Mouse (Mus musculus) ovary, adult 18-20 months (tissue): Measurements from ENCODE around the gene Fam53b.

Experiments used
- DNase-seq: peaks from one replicate; pipeline ENCODE4 v3.0.0; 2022; ENCODE audit warnings: low spot score, mixed read lengths

The Fam53b gene

DNA sequence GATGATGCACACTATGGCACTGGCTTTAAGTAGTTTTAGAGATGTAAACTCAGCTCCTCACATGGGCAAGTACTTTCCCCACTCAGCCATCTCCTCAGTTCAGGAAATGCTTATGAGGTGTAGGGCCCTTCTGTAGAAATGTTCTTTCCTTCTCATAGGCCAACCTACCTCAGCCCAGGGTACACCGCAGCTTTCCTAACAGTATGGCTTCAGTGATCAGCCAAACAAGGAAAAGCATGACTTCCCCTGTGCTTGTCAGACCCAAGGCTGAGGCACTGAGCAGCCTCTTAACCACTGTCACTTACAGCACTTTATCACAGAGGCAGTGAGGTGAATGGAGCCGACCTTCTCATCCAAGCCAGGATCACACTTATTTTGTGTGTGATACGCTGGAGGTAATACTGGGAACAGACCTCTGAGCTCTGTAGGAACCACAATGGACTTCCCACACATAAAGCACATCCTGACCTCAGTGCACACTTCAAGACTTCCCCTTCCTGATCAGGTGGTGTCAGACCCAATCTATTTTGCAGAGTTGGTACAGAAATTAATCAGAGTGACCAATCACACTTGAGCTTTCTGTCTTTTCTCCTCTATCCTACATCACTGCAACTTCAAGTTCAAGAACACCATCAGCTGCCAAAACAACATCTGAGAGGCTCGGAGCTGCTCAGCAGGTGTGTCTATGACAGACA lies 26.0 kb downstream of the Fam53b start:
- DNase-seq: no peak

DNA sequence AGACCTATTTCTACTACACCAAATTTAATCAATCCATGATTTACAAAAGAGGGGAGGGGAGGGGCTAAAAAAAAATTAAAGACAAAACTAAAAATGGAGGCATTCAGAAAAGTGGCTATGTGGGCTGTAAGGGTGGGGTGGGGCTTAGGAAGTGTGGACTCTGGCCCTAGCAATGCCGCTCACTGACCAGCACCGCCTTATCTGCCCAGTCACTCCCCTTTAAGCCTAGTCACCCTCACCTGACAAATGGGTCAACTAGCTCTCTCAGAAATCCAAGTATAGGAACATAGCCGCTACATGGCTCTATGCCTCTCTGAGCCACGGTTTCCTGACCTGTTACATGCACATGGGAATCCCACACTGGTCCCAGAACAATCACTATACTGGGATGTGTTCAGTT lies 26.7 kb downstream of the Fam53b start:
- DNase-seq: no peak

DNA sequence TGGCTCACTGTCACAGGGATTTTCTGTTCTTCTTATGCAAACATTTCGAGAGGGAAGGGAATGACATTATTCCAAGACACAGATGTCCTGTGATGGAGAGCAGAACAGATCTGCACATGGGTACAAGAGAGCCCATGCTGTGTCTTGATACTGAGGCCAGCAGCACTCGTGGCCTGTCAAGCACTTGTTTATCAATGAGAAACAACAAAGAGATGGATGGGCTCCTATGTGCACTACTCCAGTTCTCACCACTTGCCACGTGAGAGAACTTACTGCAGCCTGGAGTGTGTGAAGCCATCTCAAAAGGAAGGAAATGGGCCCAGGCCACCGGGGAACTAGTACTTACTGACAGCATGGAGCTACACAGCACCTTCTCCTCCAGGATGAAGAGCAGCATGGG lies 27.2 kb downstream of the Fam53b start:
- no peak for DNase-seq

DNA sequence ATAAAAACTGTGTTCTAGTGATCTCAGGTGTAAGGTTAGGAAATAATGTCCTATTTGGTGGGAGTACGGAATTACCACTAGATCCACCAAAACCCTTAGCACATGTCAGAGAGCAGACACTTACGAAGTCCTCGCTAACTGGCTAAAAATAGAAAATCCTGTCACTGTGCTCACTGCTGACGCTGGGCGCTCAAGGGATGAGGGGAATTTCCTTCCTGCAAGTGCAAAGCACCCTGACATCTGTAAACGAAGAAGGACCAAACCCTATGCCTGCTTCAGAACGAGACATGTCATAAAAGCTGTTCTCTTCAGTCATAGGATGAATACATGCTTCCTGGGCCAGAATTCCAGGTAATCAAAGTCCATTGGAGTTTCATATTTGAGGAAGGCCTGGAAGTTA lies 27.7 kb downstream of the Fam53b start:
- DNase-seq: no peak

DNA sequence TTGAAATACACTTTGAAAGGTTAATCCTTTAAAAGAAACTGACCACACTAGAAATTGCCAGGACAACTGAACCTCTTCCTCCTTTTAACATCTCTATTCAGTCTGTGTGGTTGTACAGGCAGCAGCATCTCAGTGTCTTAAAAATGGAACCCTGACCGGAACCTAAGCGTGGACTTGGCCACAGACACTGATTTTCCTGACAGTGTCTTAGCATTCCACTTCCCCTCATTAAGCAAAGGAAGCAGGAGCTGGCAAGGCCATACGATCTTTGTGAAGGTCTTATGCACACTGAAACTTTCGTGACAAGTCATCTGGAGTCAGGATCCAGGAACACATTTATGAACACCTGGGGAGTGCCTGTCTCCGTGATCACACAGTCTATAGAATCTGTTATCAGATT lies 29.6 kb downstream of the Fam53b start:
- no peak for DNase-seq

DNA sequence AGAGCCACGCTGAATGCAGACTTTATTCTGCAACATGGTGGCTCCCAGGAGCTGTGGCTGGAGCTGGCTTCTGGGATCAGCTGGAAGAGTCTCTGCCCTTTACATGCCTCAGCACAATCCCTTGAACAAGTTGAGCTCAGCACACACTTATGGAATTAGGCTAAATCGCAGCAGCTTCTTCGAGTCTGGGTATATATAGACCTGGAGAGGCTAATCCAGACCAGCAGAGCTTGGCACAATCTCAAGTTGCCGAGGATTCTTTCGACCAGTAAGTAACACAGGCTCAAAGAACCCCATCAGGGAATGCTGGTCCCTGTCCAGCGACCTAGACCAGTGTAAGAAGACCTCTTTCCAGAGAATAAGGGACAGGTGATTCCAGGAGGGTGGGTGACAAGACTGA lies 31.8 kb downstream of the Fam53b start:
- DNase-seq: no peak

DNA sequence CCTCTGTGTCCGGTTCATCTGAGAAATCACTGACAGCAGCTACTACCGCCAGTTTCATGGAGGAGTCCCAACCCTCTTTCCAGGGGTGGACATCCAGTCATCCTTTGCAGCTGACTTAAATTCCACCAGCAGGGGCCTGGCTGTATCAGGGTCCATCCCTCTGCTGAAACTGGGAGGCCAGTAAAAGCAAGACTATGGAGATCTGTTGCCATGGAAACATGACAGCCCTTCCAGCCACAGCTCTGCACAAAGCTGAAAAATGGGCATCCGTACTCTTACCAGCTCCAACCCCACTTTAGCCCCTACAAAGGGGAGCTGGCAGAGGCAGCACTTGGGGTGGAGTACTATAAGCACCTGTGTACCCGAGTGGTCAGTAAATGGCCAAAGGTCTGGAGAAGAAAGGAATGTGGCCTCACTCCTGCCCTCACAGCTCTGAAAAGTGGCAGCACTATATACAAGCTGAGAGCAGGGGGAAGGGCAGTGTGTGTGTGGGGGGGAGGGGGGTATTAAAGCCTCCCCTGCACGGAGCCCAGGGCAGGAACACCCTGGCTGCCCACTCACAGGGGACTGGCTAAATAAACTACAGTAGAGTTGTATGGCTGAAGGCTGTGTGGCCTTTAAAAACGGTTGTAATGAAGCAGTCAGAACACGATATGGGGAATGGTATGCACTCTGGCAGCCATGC lies 32.4 kb downstream of the Fam53b start:
- DNase-seq: no peak

DNA sequence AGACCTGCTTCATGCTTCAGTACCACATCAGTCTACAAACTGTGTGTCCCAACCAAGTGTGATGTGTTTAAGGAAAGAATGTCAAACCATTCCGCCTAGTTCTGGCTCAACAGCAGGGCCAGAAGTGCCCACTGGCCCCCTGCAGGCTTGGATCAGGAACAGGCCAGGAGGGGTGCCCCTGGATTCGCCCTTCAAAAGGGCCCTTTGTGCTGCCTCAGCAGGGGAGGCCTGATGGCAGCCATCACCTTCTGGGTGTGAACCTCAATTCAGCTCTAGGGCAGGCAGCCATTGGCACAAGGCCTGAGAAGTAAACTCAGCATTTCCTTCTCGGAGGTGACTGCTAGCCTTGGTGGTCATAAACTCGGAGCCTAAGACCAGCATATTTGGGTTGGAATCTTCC lies 33.1 kb downstream of the Fam53b start:
- peak; percentile 37 for DNase-seq

DNA sequence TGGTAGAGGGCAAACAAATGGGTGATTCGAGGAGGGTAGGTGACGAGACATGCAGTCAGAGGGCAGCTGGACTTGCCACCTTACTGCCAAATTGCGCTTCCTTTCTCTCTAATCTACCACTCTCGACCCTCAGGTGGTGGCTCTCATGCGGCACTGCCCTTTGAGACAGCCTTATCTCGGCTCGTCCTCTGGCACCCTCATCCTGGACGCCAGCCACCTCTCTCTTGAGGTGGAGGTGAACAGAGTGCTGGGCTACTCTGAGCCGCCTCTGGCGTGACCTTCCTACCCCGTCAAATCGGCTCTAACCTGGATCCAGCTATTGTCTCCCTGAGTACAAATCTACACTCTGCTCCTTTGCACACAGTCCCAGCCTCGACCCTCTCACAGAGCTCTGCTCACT lies 35.1 kb downstream of the Fam53b start:
- no peak for DNase-seq

DNA sequence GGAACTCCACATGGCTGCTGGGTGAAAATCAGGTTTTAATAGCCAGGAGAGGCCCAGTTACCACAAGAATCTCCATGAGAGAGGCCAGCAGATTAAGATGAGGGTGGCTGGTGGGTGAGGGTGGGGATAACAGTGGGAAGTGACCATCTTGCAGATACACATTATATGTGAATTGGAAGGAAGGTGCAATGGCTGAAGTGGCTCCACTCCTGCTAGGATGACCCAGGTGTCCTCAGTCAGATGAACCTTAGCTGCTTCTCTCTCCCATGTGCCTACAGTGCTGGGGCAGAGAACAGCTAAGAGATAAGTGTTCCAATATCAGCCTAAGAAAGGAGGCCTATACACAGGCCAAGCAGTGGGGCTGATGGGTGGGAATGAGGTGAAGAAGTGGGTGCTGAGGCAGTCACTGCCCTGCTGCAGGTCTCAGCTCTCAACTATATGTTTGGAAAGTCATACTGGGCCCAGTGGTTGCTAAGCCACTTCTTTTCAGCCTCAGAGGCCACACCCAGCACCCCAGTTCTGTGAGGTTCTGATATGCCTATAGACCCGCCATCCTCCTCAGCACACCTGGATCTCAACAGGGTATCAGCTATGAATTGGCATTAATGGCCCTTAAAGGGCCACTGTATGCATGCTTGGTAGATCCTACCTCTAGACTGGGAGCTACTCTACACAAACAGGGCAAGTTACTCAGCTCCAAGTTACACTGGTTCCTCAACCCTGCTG lies 35.8 kb downstream of the Fam53b start:
- DNase-seq: no peak

DNA sequence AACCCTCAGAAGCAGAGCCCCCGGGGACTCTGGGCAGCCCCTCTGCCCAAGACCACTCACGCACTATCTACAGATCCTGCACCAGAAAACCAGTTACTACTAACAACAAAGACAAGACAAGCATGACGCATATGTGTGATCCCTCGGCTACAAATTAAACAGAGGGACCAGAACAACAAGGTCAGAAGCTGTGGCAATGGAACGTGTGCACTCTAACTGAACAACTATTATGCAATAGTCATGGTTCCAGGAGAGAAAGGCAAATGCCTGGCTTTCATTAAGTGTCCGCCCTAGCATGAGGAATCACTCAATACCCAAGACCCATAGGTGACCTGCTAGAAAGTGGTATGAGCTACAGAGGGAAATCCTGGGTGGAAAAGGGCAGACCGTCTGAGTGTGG lies 36.6 kb downstream of the Fam53b start:
- no peak for DNase-seq

DNA sequence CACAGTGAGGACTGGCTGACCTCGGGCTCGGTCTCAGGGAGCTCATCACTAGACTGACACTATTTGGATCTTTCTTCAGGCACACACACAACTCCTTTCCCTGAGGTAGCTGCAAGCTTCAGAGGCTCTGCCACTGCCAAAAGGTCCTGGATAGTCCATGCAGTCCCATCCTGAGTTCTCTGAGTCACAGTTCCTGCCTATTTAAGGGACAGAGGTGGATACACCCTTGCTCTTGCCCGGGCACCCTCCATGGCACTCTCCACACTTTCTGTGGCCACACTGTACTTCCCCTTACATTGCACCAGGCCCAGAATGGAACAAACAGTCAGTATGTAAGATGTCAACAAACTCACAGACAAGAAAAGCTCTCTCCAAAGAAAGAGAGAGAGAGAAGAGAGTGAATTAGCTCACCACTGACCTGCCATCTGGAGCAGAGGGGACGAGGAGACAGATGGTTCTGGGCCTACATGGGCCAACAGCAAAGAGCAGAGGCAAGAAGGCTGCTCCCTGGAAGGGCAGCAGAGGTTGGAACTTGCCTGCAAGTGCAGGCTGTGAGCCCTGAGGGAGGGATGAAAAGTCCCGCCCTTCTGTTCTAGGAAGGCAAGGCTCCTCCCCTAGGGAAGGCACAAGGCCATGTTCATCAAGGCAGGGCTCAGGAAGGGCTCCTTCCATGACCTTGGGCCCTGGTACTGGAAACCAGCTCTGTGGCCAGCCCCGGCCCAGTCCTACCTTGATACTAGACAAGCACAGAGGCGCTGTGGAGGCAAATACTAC lies 37.2 kb downstream of the Fam53b start:
- DNase-seq: peak; percentile 81

DNA sequence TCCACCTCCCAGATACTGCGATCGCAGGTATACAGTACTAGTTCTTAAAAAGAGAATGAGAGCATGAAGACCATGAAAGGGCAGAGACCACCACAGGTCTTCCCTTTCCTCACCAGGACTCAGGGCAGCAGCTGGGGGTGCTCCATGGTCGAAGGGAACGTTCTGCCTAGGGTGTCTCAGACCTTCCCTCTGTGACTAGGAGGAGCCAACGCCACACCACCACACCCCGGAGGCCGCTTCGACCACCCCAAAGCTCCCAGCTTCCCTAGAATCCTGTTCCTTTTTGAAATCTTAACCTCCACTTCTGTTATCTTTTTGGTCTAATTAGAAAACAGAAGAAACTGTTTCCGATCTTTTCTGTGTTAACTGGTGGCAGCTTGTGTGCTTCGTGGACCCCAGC lies 37.8 kb downstream of the Fam53b start:
- no peak for DNase-seq

DNA sequence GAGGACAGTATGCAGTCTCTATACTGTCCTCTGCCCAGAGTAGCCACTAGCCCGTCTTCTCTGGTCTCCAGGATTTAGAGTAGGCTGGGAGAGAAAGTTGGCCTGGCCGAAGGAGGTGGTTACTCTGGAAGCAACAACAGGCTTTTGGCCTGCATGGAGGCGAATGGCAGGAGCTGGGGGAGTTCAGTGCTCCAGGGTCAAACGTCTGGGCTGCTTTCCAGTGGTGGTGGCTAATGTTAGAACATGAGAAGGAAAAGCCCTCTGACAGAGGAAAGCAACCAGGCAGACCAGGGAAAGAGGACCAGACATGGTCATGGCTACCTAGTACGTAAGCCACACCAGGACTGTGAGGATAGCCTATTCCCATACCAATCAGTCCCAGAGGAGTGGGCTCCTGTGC lies 38.4 kb downstream of the Fam53b start:
- peak; percentile 81 for DNase-seq

DNA sequence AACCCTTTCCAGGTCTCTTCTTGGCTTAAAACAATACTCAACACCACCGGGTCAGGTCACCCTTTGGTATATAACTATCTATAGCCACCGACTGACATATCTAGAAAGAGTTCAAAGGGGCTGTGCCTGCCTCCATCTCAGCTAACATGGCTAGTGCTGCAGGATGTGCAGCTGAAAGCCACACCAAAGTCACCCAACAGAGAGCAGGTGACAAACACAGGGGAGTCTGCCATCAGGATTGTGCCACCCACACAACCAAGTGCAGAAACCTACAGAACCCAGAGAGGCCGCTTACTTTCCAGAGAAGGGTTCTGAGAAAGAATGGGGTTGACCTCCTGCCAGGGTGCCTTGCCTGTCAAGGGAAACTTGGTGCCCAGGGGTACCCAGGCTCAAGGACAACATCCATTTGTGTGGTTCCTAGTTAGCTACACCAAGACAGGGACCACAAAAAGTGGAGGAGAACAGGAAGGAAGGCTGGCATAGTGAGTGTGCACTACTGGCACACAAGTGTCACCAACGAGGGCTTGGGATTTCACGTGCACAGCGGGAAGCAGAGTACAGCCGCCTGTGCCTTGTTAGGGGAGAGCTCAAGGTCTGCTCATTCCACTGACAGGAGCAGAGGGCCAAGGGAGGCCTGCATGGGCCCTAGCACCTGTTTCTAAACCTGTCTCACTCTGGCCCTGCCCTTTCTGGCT lies 40.5 kb downstream of the Fam53b start:
- DNase-seq: no peak

DNA sequence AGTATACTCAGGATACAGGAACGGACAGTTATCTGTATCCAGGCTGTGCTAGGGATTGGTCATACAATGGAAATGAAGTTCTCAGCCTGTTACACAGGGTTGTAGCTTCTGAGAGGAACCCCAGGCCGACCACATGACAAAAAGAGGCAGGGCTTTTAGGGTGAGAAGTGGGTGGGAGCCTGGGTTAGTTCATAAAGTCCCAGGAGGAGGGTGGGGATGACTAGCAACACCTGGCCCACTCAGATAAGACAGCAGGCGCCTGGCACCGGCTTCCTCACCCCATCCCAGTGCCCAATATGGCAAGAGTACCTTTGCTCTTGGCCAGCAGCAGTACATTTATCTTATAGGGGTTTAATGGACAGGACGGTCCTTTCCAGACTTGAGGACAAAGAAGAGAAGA lies 41.2 kb downstream of the Fam53b start:
- DNase-seq: no peak

DNA sequence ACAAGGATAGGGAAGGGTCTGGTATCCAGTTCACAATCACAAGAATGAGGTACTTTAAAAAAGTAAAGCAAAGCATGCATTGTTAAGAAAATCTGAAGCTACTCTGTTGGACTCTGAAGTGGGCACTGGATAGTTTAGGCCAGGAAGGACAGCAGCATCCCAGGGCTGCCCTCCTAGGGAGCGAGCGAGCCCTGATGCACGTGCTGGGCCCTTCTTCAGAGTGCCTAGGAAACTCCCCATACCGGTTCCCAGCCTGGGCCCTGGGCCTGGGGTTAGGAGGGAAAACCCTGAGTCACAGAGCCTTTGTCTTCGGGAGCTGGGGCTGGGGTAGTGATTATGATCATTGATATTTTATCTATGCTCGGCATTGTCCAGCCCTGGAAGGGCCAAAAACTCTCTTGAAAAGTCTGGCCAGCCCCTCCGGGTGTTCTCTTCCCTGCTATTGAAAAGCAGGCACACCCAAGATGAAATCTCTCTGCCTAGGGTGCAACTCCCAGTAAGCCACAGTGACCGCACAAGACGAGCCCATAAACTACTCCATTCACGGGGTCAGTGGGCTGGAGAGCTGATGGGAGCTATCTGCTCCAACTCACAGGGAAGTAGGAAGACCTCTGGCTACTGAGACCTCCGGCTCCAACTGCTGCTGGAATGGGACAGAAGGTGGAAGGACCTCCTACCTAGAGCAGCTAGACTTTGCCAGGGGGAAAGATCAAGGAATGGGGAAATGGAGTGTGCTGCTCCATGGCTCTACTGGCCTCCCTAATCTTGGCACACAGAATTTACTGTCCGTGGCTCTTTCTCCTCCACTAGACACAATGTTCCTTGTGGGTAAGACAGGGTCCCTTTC lies 45.0 kb downstream of the Fam53b start:
- no peak for DNase-seq

DNA sequence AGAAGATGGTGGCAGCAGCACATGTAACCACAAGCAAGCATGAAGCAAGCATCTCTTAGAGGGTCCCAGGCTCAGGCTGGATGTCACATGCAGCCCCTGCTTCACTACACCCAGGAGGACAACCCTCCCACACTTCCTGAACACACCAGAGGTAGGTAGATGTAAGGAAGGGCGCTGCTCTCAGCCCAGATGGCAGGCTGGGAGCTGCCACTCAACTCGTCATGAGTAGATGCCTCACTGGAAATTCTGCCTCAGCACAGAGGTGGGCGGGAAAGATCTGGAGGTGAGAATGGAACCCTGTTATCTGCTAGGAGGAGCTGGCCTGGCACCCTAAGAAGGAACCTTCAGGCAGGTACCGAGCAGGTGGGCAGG lies 45.7 kb downstream of the Fam53b start:
- DNase-seq: no peak

DNA sequence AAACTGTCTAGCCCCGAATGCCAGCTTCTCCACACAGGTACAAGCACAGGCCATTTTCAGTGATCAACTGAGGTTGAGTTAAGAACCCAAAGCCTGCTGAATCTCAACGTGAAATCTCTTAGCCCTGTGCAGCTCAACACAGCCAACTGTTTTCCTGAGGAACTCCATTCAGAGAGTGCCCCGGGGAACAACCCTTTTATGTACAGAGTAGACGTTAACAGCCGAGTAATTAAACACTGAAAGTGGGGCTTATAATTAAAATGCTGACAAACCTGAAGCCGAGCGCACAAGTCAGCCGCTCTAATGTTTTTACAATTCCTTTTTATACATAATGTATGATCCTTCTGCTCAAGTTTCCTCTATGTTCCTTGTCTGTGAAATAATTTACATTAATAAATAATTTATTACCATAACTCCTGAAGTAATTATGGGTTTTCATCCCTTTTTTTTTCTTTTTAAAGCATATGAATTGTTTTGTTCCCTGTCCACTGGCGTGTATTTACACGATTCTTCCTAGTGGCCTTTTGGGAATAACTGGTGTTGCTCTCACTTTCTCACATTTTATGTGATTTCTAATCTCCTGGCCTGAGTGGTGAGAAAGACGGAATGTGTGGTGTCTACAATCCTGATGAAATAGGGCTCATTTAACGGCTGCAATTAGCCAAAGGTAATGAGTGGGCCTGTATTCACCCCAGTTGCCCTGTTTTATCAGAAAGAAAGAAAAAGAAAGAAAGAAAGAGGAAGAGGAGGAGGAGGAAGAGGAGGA lies 46.3 kb downstream of the Fam53b start:
- no peak for DNase-seq

DNA sequence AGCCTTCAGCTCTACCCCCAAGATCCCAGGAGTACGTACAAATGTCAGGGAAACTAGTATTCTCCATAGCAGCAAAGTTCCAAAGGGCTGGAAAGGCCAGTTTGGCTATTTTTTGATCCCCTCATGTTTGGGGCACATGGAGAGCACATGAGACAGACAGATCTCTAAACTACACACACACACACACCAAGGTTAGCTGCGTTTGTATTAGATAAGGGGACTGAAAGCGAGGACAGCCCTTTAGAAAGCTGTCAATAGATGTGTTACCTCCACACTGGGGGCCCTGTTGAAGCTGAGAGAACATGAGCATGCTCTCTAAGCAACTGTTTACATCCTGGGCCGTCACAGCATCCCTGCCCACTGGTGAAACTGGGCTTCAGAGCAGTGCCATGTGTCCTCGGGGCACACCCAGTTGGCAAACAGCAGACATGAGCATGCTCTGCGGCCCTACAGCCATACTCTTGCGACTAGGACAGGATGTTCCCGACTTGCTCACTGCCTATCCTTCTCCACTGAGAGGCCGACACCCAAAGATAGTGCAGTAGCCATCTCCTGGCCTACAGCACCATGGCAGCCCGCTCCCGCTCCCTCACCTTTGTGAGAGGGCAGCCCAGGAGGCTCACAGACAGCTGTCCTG lies 47.3 kb downstream of the Fam53b start:
- DNase-seq: no peak
